Mouse (Mus musculus): ENCODE measurements around the gene Crebrf.

Crebrf gene

DNA sequence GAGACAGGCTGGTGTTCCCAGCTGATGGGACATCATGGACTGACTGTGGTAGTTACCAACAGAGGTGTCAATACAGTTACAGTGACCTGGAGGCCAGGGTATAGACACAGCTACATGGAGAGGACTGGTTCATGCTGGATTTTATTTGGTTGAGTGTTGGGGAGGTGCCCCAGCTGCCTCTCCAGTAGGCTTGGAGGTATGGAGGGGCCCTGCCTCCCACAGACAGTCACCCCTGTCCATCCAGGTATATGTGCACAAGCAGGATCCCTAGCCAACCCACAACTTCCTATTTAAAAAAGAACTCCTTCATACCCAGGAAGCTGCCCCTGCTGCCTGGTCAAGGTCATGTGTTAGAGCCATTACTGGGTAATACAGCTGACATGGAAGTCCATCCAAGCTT is 102.3 kb downstream of the Crebrf start:
- no peak for DNase-seq (ENCODE audit: low read depth, low spot score)

DNA sequence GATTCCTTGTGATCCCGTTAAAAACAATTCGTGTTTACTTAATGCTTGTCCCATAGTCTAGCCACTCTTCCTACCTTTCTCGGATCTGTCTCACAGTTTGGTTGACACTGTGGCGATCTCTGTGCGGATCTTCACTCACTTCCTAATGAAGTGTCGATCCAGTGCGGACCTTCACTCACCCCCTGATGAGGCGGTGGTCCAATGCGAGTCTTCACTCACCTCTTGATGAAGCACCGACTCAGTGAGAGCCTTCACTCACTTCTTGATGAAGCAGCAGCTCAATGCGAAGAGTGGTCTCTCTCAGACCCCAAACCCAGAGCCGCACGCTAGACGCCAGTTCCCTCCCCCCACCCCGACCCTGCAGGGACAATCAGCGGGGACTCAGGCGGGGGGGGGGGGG is 110.7 kb downstream of the Crebrf start:
- DNase-seq (ENCODE audit: low read depth, low spot score) = no peak
